Mouse (Mus musculus) E14TG2a.4 (cell line): Measurements from ENCODE around the gene Tgoln1.

Experiments used
- CTCF ChIP-seq: conservative IDR thresholded peaks from 2 replicates; pipeline ENCODE4 v1.5.1; 2014; ENCODE audit warnings: low read length
- NANOG ChIP-seq: IDR thresholded peaks from 2 replicates; pipeline ENCODE4 v1.6.1; 2014; ENCODE audit warnings: borderline replicate concordance, low read length, mixed read lengths
- POU5F1 ChIP-seq: IDR thresholded peaks from 2 replicates; pipeline ENCODE4 v1.6.1; 2014; ENCODE audit warnings: low read length, borderline replicate concordance

DNA sequence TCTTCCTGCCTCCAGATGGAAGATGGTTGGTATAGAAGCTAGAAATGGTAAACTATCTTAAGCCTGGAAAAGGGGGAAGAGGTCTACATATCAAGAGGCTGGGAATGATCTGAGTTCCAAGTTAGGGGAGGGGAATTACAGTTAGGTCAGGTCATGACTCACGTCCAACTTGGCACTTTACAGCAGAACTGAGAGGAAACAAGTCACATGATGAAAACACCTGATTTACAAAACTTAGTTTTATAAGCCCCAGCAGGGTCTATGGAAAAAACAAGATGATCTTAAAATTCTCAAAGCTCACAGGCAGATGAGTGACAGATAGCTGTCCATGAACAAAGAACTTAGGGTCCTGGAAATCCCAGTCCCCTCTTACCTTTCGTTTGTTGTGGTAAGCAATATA, 1.6 kb downstream of the Tgoln1 start:
- TF ChIP-seq CTCF (no peak), NANOG (no peak), POU5F1 (no peak)
